Mouse (Mus musculus): ENCODE measurements at regions not wholly inside any gene's neighbourhood (a gene's known extent, or its start where the extent isn't known, plus 50 kb on each side); places are given as distances from the start of the nearest gene placed in this dataset.

- no peak for DNase-seq
Observed at GRCm38 (mm10) chr1:73857497-73857896, 266.8 kb downstream of the Tns1 start.

- no peak for DNase-seq
Observed at GRCm38 (mm10) chr1:73856811-73857210, 267.4 kb downstream of the Tns1 start.

GRCm38 (mm10) chr1:73855306-73855705 is 268.9 kb downstream of the Tns1 start:
- no peak for DNase-seq

GRCm38 (mm10) chr1:73853851-73854250 is 270.4 kb downstream of the Tns1 start:
- no peak for DNase-seq

- no peak for DNase-seq
Observed at GRCm38 (mm10) chr1:73850173-73851014, 273.9 kb downstream of the Tns1 start.

GRCm38 (mm10) chr1:73848370-73848769 is 275.9 kb downstream of the Tns1 start:
- no peak for DNase-seq

GRCm38 (mm10) chr1:73847126-73847525 is 277.1 kb downstream of the Tns1 start:
- no peak for DNase-seq

GRCm38 (mm10) chr1:73845115-73845514 is 279.1 kb downstream of the Tns1 start:
- DNase-seq = no peak

DNA sequence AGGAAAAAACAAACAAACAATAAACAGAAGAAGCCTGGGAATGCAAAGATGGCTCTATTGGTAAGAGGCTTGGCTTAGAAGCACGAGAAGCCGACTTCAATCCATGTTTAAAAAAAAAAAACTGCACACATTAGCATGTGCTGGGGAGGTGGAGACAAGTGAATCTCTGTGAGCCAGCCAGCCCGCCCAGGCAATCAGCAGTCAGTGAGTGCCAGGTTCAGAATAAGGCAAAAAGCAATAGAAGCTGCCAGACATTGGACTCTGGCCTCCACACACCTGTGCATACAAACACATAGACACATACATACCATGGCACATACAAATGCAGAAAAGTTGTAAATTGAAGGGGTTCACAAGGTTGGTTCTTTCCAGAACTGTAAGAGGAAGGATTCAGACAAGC is 279.7 kb downstream of the Tns1 start:
- no peak for DNase-seq

GRCm38 (mm10) chr1:73839351-73839750 is 284.9 kb downstream of the Tns1 start:
- DNase-seq = peak; percentile 75

DNA sequence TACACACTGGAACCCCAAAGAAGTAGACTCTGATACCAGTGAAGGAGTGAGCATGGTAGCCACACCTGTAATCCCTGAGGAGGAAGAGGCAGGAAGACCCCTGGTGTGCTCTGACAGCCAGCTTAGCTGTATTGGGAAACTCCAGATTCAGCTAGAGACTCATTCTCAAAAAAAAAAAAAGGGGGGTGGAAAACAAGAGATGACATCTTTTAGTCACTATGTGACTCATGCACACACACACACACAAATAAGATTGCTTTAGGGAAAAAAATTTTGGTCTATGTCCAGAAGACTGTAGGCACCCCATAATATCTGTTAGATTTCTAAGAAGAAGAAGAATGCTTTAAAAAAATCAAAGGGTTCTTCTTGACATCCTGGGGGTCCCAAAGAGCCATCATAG is 287.6 kb downstream of the Tns1 start:
- no peak for DNase-seq

DNA sequence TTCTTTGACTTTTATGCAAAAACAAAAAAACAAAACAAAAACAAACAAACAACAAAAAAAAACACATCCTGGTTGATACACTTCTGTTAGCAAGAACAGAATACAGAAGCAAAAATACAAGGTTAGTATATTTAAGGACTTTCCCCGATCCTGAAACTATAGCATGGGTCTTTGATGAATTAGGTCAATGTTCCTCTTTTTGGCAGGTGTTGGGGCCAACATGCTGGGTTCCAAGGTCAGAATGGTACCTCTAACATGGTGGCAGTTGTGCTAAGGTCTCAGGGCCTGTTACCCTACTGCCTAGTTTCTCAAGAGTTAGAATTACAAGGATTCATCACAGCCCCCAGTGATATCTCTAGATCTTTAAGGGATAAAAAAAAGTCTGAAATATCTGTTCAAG is 289.7 kb downstream of the Tns1 start:
- no peak for DNase-seq

DNA sequence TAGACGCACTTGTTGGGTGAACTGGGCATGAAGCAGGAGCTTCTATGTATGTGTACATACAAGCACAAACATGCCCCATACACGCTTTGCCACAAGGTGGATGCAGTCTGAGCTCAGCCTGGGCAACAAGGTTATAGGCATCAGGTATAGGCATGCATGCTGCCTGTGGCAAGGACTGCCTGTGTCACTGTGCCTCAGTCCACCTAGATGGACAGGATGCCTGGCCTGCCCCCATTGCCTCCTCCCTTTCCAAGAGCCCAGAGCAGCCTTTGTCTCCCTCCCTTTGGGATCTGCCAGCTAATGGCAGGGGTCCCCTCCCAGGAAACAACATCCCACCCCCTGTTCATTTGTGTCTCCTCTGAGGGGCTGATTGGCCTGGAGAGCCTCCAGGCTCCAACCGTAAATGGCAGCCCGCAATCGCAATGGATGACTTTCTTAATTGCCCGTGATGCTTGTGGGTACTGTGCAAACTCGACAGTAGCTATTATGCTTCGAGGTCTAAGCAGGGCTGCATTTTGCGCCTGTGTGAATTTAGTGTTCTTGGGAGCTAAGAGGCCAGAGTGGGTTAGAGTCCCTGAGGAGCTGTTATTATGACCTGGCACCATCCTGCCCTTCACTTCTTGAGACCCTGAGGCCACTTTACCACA is 293.6 kb downstream of the Tns1 start:
- DNase-seq = peak; percentile 43

GRCm38 (mm10) chr1:73828996-73829395 is 295.3 kb downstream of the Tns1 start:
- peak; percentile 95 for DNase-seq

- DNase-seq = peak; percentile 91
Observed at GRCm38 (mm10) chr1:73826243-73826930, 297.9 kb downstream of the Tns1 start.

DNA sequence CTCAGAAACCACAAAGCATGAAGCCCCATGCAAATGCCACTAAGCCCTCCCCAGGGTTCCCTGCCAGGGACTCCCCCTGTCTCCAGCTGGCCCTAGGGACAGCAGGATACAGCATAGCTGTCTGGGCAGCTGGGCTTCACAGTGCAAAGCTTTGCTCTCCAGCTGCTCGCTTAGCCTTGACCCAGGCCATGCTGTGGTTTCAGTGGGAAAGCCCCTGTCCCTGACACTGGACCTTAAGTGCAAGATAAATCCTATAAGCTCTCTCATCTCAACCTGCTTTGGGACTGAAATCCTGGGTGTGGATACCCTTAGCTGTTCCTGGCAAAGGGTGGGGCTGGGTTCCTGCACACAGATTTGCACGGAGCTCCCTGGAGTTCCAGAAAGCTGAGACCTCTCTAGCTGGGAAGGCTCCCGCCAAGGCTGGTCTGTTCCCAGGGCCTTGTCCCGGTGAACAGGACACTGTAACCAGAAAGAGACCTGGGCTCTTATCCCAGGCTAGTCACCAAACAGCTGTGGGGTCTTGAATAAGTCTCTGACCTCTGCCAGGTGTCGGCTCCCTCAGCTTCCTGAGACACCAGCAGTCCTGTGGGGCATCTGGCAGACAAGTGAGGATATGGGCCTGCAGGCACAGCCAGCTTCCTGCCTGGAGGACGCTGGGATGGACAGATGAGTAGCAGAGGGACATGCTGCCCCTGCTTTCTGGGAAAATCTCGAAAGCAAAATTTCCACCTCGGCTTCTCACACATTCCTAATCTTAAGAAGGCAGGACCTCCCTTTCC is 299.7 kb downstream of the Tns1 start:
- peak; percentile 33 for DNase-seq

- DNase-seq = no peak
Observed at GRCm38 (mm10) chr1:73823726-73824125, 300.5 kb downstream of the Tns1 start.

DNA sequence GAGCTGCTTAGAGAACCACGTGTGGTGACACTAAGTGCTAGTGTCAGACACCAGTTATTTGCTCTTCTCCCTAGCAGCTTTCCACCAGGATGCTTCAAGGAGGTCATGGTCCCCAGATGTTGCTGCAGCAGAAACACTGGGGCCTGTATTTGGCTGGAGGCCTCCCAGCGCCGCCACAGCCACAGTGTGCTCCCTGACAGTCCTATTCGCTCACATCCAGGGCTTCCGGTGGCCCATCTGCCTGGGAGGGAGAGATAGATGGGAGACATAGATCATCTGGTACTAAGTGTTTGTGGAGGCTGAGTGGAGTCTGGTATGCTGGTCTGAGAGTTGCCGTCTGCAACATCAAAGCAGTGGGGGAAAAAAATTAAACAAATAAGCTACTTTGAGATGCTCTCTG is 301.6 kb downstream of the Tns1 start:
- no peak for DNase-seq

GRCm38 (mm10) chr1:73820701-73821100 is 303.5 kb downstream of the Tns1 start:
- no peak for DNase-seq

DNA sequence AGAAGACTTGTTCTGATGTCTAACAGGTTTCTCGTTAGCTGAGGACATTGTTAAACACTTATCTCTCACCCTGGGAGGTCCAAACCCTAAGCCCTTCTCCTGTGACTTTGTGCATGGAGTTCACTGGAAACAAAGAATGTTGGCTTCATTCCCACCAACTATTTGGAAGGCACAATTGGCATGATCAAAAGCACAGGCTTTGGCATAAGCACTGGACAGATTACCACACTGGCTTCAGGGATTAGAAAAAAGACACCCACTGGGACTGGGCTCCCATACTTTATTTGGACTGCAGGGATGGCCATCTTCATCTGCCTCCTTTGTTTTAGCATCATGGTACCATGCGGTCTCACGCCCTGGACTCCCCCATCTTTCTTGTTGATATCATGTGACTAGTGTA is 317.0 kb downstream of the Tns1 start:
- DNase-seq = no peak

DNA sequence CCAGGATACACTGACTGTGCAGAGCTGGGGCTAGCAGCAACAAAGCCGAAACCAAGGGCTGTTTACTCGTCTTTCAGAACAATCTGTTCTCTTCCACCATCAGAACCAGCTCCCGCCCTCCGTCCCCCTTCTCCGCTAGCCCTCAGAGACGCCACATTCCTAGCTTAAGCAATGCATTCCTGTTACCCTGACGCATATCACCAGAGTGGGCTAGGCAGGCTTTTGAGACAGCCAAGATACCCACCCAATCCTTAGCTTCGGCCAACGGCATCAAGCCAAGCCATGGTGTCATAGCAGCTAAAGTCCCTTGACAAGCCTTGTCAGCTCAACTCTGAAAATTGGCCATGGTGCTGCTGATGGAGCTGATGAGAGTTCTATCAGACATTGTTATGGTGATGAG is 319.1 kb downstream of the Tns1 start:
- no peak for DNase-seq

DNA sequence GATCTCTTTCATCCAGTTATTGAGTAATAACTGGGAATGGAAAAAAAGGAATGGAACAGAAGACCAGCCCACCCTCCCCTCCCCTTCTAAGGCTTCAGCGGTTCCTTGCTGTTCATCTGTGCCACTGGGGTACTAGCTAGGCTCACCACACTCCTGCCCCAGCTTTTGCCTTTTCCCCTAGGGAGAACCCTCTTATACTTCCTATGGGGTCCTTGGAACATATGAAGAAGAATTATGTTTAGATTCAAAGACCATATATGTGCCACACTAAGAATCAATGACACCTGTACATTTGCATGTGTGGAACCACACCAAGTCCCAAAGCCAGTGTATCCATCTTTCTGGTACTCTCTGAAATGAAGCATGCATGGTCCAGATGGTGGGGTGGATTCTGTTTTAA is 324.3 kb downstream of the Tns1 start:
- DNase-seq = no peak

DNA sequence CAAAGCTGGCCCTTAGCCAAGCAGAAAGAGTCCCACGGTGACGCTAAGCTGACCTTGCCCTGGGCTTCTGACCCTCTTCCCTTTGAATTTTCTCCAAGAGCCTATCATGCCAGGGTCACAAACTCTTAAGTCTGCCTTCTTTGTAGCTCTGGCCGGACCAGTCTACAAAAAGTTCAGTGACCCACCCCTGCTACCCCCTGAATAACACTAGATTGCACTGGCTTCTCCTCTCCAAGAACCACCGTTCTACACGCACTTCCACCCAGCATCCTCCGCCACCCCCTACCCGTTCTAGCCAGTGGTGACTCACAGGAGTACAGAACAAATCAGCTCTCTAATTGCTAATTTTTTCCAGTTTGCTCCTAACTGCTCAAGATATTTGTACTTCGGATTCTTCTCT is 325.0 kb downstream of the Tns1 start:
- no peak for DNase-seq

All from cerebellum, adult 9-11 months (tissue).